Mouse (Mus musculus): Measurements from ENCODE around the gene Cpvl. TPM values are rescaled to one million over a fixed set of nuclear protein-coding genes. Genes with fewer than 3 reads are reported as not detected.

Cpvl gene
- polyA plus RNA-seq, 1 experiment: not detected

GRCm38 (mm10) chr6:53880530-53881234, 97.8 kb downstream of the Cpvl start:
- no peak overlapping the region for H3K4me3 ChIP-seq (ENCODE audit: insufficient read depth, low read depth, low read length)
- H3K27ac ChIP-seq (ENCODE audit: insufficient read depth, low read depth, low read length): 0 out of 2 replicates have a peak overlapping the region, but pooled peaks have one; percentile 2
- 0 out of 2 replicates have a peak, but pooled peaks cover 2% of the 10 kb centered on the region for H3K4me1 ChIP-seq (ENCODE audit: control insufficient read depth, insufficient read depth, low read length)
- TF ChIP-seq POLR2A (IDR thresholded peaks at IDR 0.05; ENCODE audit: insufficient read depth, low read depth, low read length): no peak
- no peak for TF ChIP-seq CTCF (IDR thresholded peaks at IDR 0.05; ENCODE audit: insufficient read depth, low read depth, low read length)
- WGBS: 13% methylated on average over 14 of the region's 14 CpGs

GRCm38 (mm10) chr6:53879567-53879966, 98.9 kb downstream of the Cpvl start:
- Histone ChIP-seq H3K27ac (ENCODE audit: insufficient read depth, low read depth, low read length) (no peak overlapping the region), H3K4me1 (ENCODE audit: control insufficient read depth, insufficient read depth, low read length) (0 out of 2 replicates have a peak, but pooled peaks cover 2% of the 10 kb centered on the region), H3K4me3 (ENCODE audit: insufficient read depth, low read depth, low read length) (no peak overlapping the region)
- 98% methylated on average over 8 of the region's 8 CpGs for WGBS
- TF ChIP-seq CTCF (IDR thresholded peaks at IDR 0.05; ENCODE audit: insufficient read depth, low read depth, low read length): no peak
- no peak for TF ChIP-seq POLR2A (IDR thresholded peaks at IDR 0.05; ENCODE audit: insufficient read depth, low read depth, low read length)

- Histone ChIP-seq H3K4me1 (ENCODE audit: control insufficient read depth, insufficient read depth, low read length) (peaks cover 6% of the 10 kb centered on the region; the same call in 1 of the 2 replicates), H3K4me3 (ENCODE audit: insufficient read depth, low read depth, low read length) (no peak overlapping the region), H3K27ac (ENCODE audit: insufficient read depth, low read depth, low read length) (no peak overlapping the region)
- no peak for TF ChIP-seq CTCF (IDR thresholded peaks at IDR 0.05; ENCODE audit: insufficient read depth, low read depth, low read length)
- TF ChIP-seq POLR2A (IDR thresholded peaks at IDR 0.05; ENCODE audit: insufficient read depth, low read depth, low read length): no peak
- 90% methylated on average over 9 of the region's 9 CpGs for WGBS
Measured at GRCm38 (mm10) chr6:53874881-53875429, 103.5 kb downstream of the Cpvl start.

GRCm38 (mm10) chr6:53871903-53872302, 106.6 kb downstream of the Cpvl start:
- H3K27ac ChIP-seq (ENCODE audit: insufficient read depth, low read depth, low read length): no peak overlapping the region
- no peak overlapping the region for H3K4me3 ChIP-seq (ENCODE audit: insufficient read depth, low read depth, low read length)
- WGBS: 98% methylated on average over 6 of the region's 6 CpGs
- peaks cover 6% of the 10 kb centered on the region; the same call in 1 of the 2 replicates for H3K4me1 ChIP-seq (ENCODE audit: control insufficient read depth, insufficient read depth, low read length)
- TF ChIP-seq POLR2A (IDR thresholded peaks at IDR 0.05; ENCODE audit: insufficient read depth, low read depth, low read length) (no peak), CTCF (IDR thresholded peaks at IDR 0.05; ENCODE audit: insufficient read depth, low read depth, low read length) (no peak)

- no peak for TF ChIP-seq POLR2A (IDR thresholded peaks at IDR 0.05; ENCODE audit: insufficient read depth, low read depth, low read length)
- no peak for TF ChIP-seq CTCF (IDR thresholded peaks at IDR 0.05; ENCODE audit: insufficient read depth, low read depth, low read length)
- Histone ChIP-seq H3K4me3 (ENCODE audit: insufficient read depth, low read depth, low read length) (no peak overlapping the region), H3K27ac (ENCODE audit: insufficient read depth, low read depth, low read length) (no peak overlapping the region), H3K4me1 (ENCODE audit: control insufficient read depth, insufficient read depth, low read length) (peaks cover 4% of the 10 kb centered on the region)
- 86% methylated on average over 2 of the region's 2 CpGs for WGBS
Measured at GRCm38 (mm10) chr6:53863011-53863410, 115.5 kb downstream of the Cpvl start.

- H3K4me3 ChIP-seq (ENCODE audit: insufficient read depth, low read depth, low read length): no peak overlapping the region
- WGBS: 26% methylated on average over 1 of the region's 1 CpGs
- no peak for TF ChIP-seq POLR2A (IDR thresholded peaks at IDR 0.05; ENCODE audit: insufficient read depth, low read depth, low read length)
- no peak for TF ChIP-seq CTCF (IDR thresholded peaks at IDR 0.05; ENCODE audit: insufficient read depth, low read depth, low read length)
- H3K27ac ChIP-seq (ENCODE audit: insufficient read depth, low read depth, low read length): no peak overlapping the region
- peaks cover 4% of the 10 kb centered on the region for H3K4me1 ChIP-seq (ENCODE audit: control insufficient read depth, insufficient read depth, low read length)
Measured at GRCm38 (mm10) chr6:53859106-53859505, 119.4 kb downstream of the Cpvl start.

GRCm38 (mm10) chr6:53857822-53858221, 120.6 kb downstream of the Cpvl start:
- TF ChIP-seq POLR2A (IDR thresholded peaks at IDR 0.05; ENCODE audit: insufficient read depth, low read depth, low read length): no peak
- TF ChIP-seq CTCF (IDR thresholded peaks at IDR 0.05; ENCODE audit: insufficient read depth, low read depth, low read length): no peak
- H3K27ac ChIP-seq (ENCODE audit: insufficient read depth, low read depth, low read length): no peak overlapping the region
- peaks cover 4% of the 10 kb centered on the region for H3K4me1 ChIP-seq (ENCODE audit: control insufficient read depth, insufficient read depth, low read length)
- no peak overlapping the region for H3K4me3 ChIP-seq (ENCODE audit: insufficient read depth, low read depth, low read length)
- WGBS: 69% methylated on average over 7 of the region's 7 CpGs

- TF ChIP-seq POLR2A (IDR thresholded peaks at IDR 0.05; ENCODE audit: insufficient read depth, low read depth, low read length): no peak
- no peak for TF ChIP-seq CTCF (IDR thresholded peaks at IDR 0.05; ENCODE audit: insufficient read depth, low read depth, low read length)
Measured at GRCm38 (mm10) chr6:53856775-53857174, 121.7 kb downstream of the Cpvl start.

More at GRCm38 (mm10) chr6:53856775-53857174, 121.7 kb downstream of the Cpvl start:
- Histone ChIP-seq H3K4me1 (ENCODE audit: control insufficient read depth, insufficient read depth, low read length) (peaks cover 4% of the 10 kb centered on the region), H3K27ac (ENCODE audit: insufficient read depth, low read depth, low read length) (no peak overlapping the region), H3K4me3 (ENCODE audit: insufficient read depth, low read depth, low read length) (no peak overlapping the region)
- WGBS: 68% methylated on average over 2 of the region's 2 CpGs

Data from olfactory bulb, adult 2 months (tissue).